Comparison of ENCODE assay signal across 8 mouse cellular contexts in the genomic region with DNA sequence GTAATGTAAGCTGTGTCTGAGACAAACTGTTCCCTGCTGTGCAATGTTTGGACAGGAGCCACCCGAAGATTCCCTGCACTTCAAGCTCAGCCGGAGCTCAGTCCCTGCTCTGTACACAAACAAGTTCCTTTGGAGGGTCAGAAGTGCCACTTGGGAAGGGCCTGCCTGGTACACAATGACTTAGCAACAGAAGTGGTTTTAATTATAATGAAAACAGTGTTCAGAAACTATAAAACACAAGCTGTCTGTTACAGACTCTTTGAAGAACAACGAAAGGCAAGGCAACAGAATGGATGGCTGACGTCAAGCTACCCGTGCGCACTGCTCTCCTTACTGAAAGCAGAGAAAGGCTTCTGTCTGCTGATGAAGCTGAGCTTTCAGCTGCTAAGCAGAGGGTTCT.
A peak's percentile ranks its signal among the peaks of the same experiment; 100 is the strongest.
DNase-seq lines count a peak whose midpoint lies in the region; ATAC-seq lines count a peak whose summit lies in the region.

No protein-coding gene starts in this region.

- H3K4me3 ChIP-seq in embryonic facial prominence, embryonic 14.5 days (ENCODE audit: low read depth, low read length), result peak overlapping the region; percentile 16
- H3K4me3 ChIP-seq in hindbrain, embryonic 13.5 days, result peak overlapping the region; percentile 5; the same call in 1 of the 2 replicates
- H3K4me3 ChIP-seq in midbrain, embryonic 16.5 days (ENCODE audit: low read depth, low read length), result no peak overlapping the region

- no peaks in the 10 kb centered on the region for H3K9me3 ChIP-seq in embryonic facial prominence, embryonic 14.5 days (ENCODE audit: control insufficient read depth, low read length)
- H3K9me3 ChIP-seq in hindbrain, embryonic 13.5 days, result no peaks in the 10 kb centered on the region
- H3K9me3 ChIP-seq in midbrain, embryonic 16.5 days (replicated peaks; ENCODE audit: control insufficient read depth, low read length, poor library complexity, severe bottlenecking), result no peaks in the 10 kb centered on the region

- H3K27me3 ChIP-seq in embryonic facial prominence, embryonic 14.5 days (replicated peaks; ENCODE audit: control insufficient read depth, insufficient read depth, low read length), result no peaks in the 10 kb centered on the region
- no peaks in the 10 kb centered on the region for H3K27me3 ChIP-seq in hindbrain, embryonic 13.5 days
- H3K27me3 ChIP-seq in midbrain, embryonic 16.5 days (ENCODE audit: control insufficient read depth, insufficient read depth, low read depth, low read length), result no peaks in the 10 kb centered on the region; the same call in 1 of the 2 replicates

- 6% methylated on average over 6 of the region's 6 CpGs for WGBS in embryonic facial prominence, embryonic 14.5 days
- 2% methylated on average over 6 of the region's 6 CpGs for WGBS in hindbrain, embryonic 13.5 days
- 3% methylated on average over 6 of the region's 6 CpGs for WGBS in midbrain, embryonic 16.5 days

- H3K27ac ChIP-seq in embryonic facial prominence, embryonic 14.5 days (replicated peaks; ENCODE audit: low read depth, low read length), result peak overlapping the region; percentile 1; the same call in 1 of the 2 replicates
- H3K27ac ChIP-seq in hindbrain, embryonic 13.5 days, result peak overlapping the region; percentile 79
- H3K27ac ChIP-seq in midbrain, embryonic 16.5 days (ENCODE audit: low read length), result peak overlapping the region; percentile 67

- H3K36me3 ChIP-seq in embryonic facial prominence, embryonic 14.5 days (ENCODE audit: control insufficient read depth, insufficient read depth, low read length), result no peaks in the 10 kb centered on the region
- H3K36me3 ChIP-seq in hindbrain, embryonic 13.5 days, result no peaks in the 10 kb centered on the region
- no peaks in the 10 kb centered on the region for H3K36me3 ChIP-seq in midbrain, embryonic 16.5 days (ENCODE audit: control insufficient read depth, insufficient read depth, low read length)

- peaks cover 15% of the 10 kb centered on the region for H3K4me1 ChIP-seq in embryonic facial prominence, embryonic 14.5 days (ENCODE audit: control insufficient read depth, insufficient read depth, low read length)
- H3K4me1 ChIP-seq in hindbrain, embryonic 13.5 days (replicated peaks), result peaks cover 19% of the 10 kb centered on the region
- H3K4me1 ChIP-seq in midbrain, embryonic 16.5 days (ENCODE audit: control insufficient read depth, insufficient read depth, low read length), result peaks cover 11% of the 10 kb centered on the region

- H3K9ac ChIP-seq in embryonic facial prominence, embryonic 14.5 days (ENCODE audit: low read depth, low read length), result no peak overlapping the region
- H3K9ac ChIP-seq in hindbrain, embryonic 13.5 days, result peak overlapping the region; percentile 14; the same call in 1 of the 2 replicates
- H3K9ac ChIP-seq in midbrain, embryonic 16.5 days (ENCODE audit: low read depth, low read length), result peak overlapping the region; percentile 4; the same call in 1 of the 2 replicates

- H3K4me2 ChIP-seq in embryonic facial prominence, embryonic 14.5 days (ENCODE audit: low read depth, low read length), result peak overlapping the region; percentile 35
- H3K4me2 ChIP-seq in hindbrain, embryonic 13.5 days, result peak overlapping the region; percentile 38
- H3K4me2 ChIP-seq in midbrain, embryonic 16.5 days (ENCODE audit: low read length), result peak overlapping the region; percentile 38

- intact Hi-C loops in left cerebral cortex, postnatal 10 days (cut with DNase I), result loop anchor here (10.0 kb wide), 2 partner anchors 136 to 206 kb away; partner anchors contain the start of gene Cul1

- ATAC-seq in embryonic facial prominence, embryonic 14.5 days (ENCODE audit: low read depth), result no peak
- peak; percentile 70 for ATAC-seq in hindbrain, embryonic 13.5 days (ENCODE audit: low FRiP score)
- peak; percentile 71; the same call in 1 of the 2 replicates for ATAC-seq in midbrain, embryonic 16.5 days
- ATAC-seq in inflammation-experienced regulatory T-cells, adult 6 months, result no peak

- peak; percentile 9 to 41 for DNase-seq in heart, adult 18-20 months
- DNase-seq in heart, adult 8-10 months (ENCODE audit: low spot score), result no peak
- peak; percentile 64 for DNase-seq in embryonic facial prominence, embryonic 14.5 days (ENCODE audit: low spot score)
- DNase-seq in left cerebral cortex, postnatal 10 days (ENCODE audit: extremely low spot score in 1 of 2, low spot score in 2 of 2), result peak; percentile 17 to 43
- DNase-seq in liver, result no peak

Comparison
In these comparisons a context has a peak if more than half of its experiments do, and no peak if none do; other contexts are left out.
1. DNase-seq: peak in heart, adult 18-20 months (2 of 2), embryonic facial prominence, embryonic 14.5 days (single experiment) and left cerebral cortex, postnatal 10 days (2 of 2); none in heart, adult 8-10 months (single experiment) and liver (single experiment).
2. ATAC-seq: peak in hindbrain, embryonic 13.5 days (single experiment) and midbrain, embryonic 16.5 days (single experiment); none in embryonic facial prominence, embryonic 14.5 days (single experiment) and inflammation-experienced regulatory T-cells, adult 6 months (single experiment).
3. H3K27ac ChIP-seq: peak in every context shown above with its lines; median percentile 79 in hindbrain, embryonic 13.5 days; 67 in midbrain, embryonic 16.5 days; 1 in embryonic facial prominence, embryonic 14.5 days.
4. Peak in every context shown above with its lines, with median percentiles within 50 percentile points of each other: H3K4me2 ChIP-seq.